Mouse (Mus musculus): ENCODE measurements around the gene Adamts15. TPM values are rescaled to one million over a fixed set of nuclear protein-coding genes. Genes with fewer than 3 reads are reported as not detected.

Gene Adamts15
- polyA plus RNA-seq, 1 experiment from 2014 or later = 3.0 TPM

DNA sequence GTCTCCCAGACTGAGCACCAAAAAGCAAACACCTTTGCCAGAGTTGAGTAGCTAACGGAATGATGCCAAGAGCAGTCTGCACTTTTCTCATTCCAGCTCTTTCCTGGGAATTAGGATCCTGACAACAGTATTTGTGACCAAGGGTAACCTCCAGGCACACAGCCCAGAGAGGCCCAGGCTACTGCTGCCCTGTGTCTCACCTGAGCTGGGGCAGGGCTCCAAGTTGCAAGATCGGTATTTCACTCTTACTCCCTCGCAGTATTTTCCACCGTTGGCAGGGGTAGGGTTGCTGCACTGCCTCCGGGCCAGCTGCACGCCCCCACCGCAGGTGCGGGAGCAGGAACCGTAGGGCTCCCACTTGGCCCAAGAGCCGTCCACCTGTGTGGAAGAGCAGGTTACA is 16.4 kb downstream of the Adamts15 start:
- Histone ChIP-seq H3K4me2 (no peak overlapping the region), H3K4me1 (replicated peaks; ENCODE audit: control insufficient read depth, insufficient read depth, low read length) (no peaks in the 10 kb centered on the region), H3K4me3 (ENCODE audit: low read depth, low read length) (no peak overlapping the region), H3K9me3 (ENCODE audit: control insufficient read depth, low read length) (no peaks in the 10 kb centered on the region), H3K36me3 (ENCODE audit: control insufficient read depth, insufficient read depth, low read length) (no peaks in the 10 kb centered on the region), H3K27me3 (replicated peaks; ENCODE audit: control insufficient read depth, insufficient read depth, low read length) (no peaks in the 10 kb centered on the region), H3K27ac (ENCODE audit: low read depth, low read length) (no peak overlapping the region), H3K9ac (ENCODE audit: low read depth, low read length) (no peak overlapping the region)
- no peak for DNase-seq (ENCODE audit: low spot score)
- no peak for ATAC-seq (replicated peaks; ENCODE audit: low FRiP score)
- WGBS = 82% methylated on average over 10 of the region's 10 CpGs

DNA sequence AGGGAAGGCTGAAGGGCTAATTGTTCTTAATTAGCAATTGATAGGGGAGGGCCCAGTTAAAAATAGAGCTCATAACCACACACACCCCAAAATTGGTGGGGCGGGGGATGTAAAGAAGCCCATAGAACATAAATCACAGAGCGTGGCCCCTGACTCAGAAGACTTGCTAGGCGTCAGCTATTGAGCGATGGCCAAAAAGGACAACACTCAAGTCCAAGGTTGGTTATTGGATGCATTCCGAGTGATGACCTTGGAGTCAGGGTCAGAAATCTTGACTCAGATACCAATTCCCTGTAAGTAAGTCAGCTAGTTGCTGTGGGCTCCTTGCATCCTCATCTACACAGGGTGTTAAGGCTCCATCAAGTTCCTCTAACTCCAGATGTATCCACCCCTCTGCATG is 19.0 kb downstream of the Adamts15 start:
- H3K4me2 ChIP-seq = no peak overlapping the region
- no peaks in the 10 kb centered on the region for H3K9me3 ChIP-seq (ENCODE audit: control insufficient read depth, low read length)
- no peak overlapping the region for H3K27ac ChIP-seq (ENCODE audit: low read depth, low read length)
- DNase-seq (ENCODE audit: low spot score) = no peak
- ATAC-seq (replicated peaks; ENCODE audit: low FRiP score) = no peak
- no peaks in the 10 kb centered on the region for H3K27me3 ChIP-seq (replicated peaks; ENCODE audit: control insufficient read depth, insufficient read depth, low read length)
- no peak overlapping the region for H3K4me3 ChIP-seq (ENCODE audit: low read depth, low read length)
- no peak overlapping the region for H3K9ac ChIP-seq (ENCODE audit: low read depth, low read length)
- WGBS = 93% methylated on average over 5 of the region's 5 CpGs
- no peaks in the 10 kb centered on the region for H3K36me3 ChIP-seq (ENCODE audit: control insufficient read depth, insufficient read depth, low read length)
- H3K4me1 ChIP-seq (replicated peaks; ENCODE audit: control insufficient read depth, insufficient read depth, low read length) = no peaks in the 10 kb centered on the region

DNA sequence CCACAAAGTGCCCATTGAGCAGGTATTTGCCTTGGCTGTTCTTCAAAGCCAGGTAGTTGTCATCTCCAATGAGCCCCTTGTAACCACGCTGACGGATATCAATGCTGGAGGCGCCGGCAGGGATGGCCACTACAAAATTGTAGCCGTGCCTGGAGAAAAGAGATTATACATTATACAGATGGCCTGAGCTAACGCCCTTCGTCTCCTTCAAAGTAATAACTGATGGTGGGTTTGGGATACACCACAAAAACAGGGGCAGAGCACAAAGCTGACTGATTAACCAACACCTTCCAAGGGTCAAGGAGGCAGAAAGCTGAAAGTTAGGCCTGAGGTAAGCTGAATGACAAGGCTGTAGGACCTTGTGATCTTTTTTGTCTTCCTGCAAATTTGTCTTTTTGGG is 19.6 kb downstream of the Adamts15 start:
- Histone ChIP-seq H3K27me3 (replicated peaks; ENCODE audit: control insufficient read depth, insufficient read depth, low read length) (no peaks in the 10 kb centered on the region), H3K36me3 (ENCODE audit: control insufficient read depth, insufficient read depth, low read length) (no peaks in the 10 kb centered on the region), H3K4me2 (no peak overlapping the region), H3K9ac (ENCODE audit: low read depth, low read length) (no peak overlapping the region), H3K4me1 (replicated peaks; ENCODE audit: control insufficient read depth, insufficient read depth, low read length) (no peaks in the 10 kb centered on the region), H3K4me3 (ENCODE audit: low read depth, low read length) (no peak overlapping the region), H3K27ac (ENCODE audit: low read depth, low read length) (no peak overlapping the region), H3K9me3 (ENCODE audit: control insufficient read depth, low read length) (no peaks in the 10 kb centered on the region)
- ATAC-seq (replicated peaks; ENCODE audit: low FRiP score) (no peak), DNase-seq (ENCODE audit: low spot score) (no peak)
- WGBS = 86% methylated on average over 7 of the region's 7 CpGs

DNA sequence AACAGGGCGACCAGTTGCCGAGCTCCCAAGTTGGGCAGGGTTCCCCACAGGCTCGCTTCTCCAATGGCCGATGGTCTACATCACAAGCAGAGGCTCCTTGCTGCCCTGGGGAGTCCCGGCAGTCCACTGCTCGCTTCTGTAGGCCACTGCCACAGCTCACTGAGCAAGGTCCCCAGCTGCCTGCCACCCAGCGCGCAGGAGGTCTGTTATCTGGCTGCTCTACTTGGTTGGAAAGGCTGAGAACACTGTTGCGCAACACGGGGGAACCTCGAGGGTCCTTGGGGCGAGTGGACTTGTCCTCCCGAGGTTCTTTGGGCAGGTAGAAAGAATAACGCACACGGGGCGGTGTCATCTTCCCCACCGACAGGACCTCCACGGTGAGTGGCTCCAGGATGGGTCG is 20.1 kb downstream of the Adamts15 start:
- no peaks in the 10 kb centered on the region for H3K36me3 ChIP-seq (ENCODE audit: control insufficient read depth, insufficient read depth, low read length)
- H3K4me2 ChIP-seq = no peak overlapping the region
- 89% methylated on average over 19 of the region's 19 CpGs for whole genome bisulfite sequencing
- no peaks in the 10 kb centered on the region for H3K4me1 ChIP-seq (replicated peaks; ENCODE audit: control insufficient read depth, insufficient read depth, low read length)
- no peaks in the 10 kb centered on the region for H3K9me3 ChIP-seq (ENCODE audit: control insufficient read depth, low read length)
- DNase-seq (ENCODE audit: low spot score) = no peak
- H3K27me3 ChIP-seq (replicated peaks; ENCODE audit: control insufficient read depth, insufficient read depth, low read length) = no peaks in the 10 kb centered on the region
- ATAC-seq (replicated peaks; ENCODE audit: low FRiP score) = no peak
- no peak overlapping the region for H3K4me3 ChIP-seq (ENCODE audit: low read depth, low read length)
- H3K9ac ChIP-seq (ENCODE audit: low read depth, low read length) = no peak overlapping the region
- no peak overlapping the region for H3K27ac ChIP-seq (ENCODE audit: low read depth, low read length)

DNA sequence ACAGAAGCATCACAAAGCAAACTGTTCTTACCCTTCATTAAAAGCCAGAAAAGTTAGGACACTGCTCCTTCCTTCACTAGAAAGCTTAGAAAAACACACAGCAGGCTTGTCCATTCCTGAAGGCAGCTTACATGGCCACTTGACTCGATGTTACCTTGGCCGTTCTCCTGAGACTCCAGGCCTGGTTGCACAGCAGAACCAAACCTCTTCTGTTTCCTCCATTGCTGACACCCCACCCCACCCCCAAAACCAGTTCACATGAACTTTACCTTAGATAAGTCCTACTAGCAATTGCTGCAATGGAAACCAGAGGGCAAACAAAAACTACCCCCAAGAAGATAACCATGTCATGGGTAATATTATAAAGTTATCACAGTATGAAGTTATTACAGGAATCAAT is 25.1 kb downstream of the Adamts15 start:
- Histone ChIP-seq H3K4me1 (replicated peaks; ENCODE audit: control insufficient read depth, insufficient read depth, low read length) (no peaks in the 10 kb centered on the region), H3K27ac (ENCODE audit: low read depth, low read length) (no peak overlapping the region), H3K27me3 (replicated peaks; ENCODE audit: control insufficient read depth, insufficient read depth, low read length) (no peaks in the 10 kb centered on the region), H3K4me2 (no peak overlapping the region), H3K4me3 (ENCODE audit: low read depth, low read length) (no peak overlapping the region), H3K9me3 (ENCODE audit: control insufficient read depth, low read length) (no peaks in the 10 kb centered on the region), H3K36me3 (ENCODE audit: control insufficient read depth, insufficient read depth, low read length) (no peaks in the 10 kb centered on the region), H3K9ac (ENCODE audit: low read depth, low read length) (no peak overlapping the region)
- 82% methylated on average over 2 of the region's 2 CpGs for WGBS
- ATAC-seq (replicated peaks; ENCODE audit: low FRiP score) (no peak), DNase-seq (ENCODE audit: low spot score) (no peak)

DNA sequence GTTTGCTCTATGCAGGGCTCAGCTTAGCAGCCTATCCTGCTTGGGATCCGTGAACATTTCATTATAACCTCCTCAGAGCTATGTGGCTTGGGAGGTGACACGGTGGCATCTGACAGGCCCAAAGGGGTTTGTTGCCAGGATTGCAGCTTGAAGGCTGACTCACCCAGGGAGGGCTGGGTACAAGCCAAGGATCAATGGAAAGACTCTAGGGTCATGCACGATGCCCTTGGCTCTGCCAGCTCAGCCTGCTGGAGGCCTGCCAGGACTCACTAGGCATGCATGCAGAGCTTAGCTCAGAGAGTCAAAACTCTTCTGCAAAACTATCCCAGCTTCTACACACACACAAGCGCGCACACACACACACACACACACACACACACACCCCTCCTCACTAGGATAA is 25.5 kb downstream of the Adamts15 start:
- no peak overlapping the region for H3K4me2 ChIP-seq
- no peaks in the 10 kb centered on the region for H3K4me1 ChIP-seq (replicated peaks; ENCODE audit: control insufficient read depth, insufficient read depth, low read length)
- H3K9me3 ChIP-seq (ENCODE audit: control insufficient read depth, low read length) = no peaks in the 10 kb centered on the region
- DNase-seq (ENCODE audit: low spot score) (no peak), ATAC-seq (replicated peaks; ENCODE audit: low FRiP score) (no peak)
- H3K36me3 ChIP-seq (ENCODE audit: control insufficient read depth, insufficient read depth, low read length) = no peaks in the 10 kb centered on the region
- H3K27me3 ChIP-seq (replicated peaks; ENCODE audit: control insufficient read depth, insufficient read depth, low read length) = no peaks in the 10 kb centered on the region
- no peak overlapping the region for H3K9ac ChIP-seq (ENCODE audit: low read depth, low read length)
- H3K27ac ChIP-seq (ENCODE audit: low read depth, low read length) = no peak overlapping the region
- WGBS = 84% methylated on average over 5 of the region's 5 CpGs
- no peak overlapping the region for H3K4me3 ChIP-seq (ENCODE audit: low read depth, low read length)

DNA sequence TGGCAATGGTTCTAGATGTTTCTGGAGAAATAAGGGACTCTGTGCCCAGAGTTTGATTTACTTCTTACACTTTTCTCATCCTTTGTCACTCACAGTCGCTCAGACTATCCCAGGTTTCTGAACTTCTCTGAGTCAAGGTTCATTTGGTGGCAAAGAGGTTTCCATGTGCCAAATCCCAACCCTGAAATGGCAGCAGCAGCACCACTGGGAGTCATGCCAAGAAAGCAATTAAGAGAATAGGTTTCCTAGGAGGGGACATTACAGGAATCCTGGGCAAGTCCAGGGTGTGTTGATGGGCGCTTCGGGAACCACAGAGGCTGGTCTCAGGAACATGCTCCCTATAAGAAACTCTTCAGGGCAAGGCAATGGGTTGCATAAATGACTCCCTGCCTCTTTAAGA is 26.6 kb downstream of the Adamts15 start:
- H3K27ac ChIP-seq (ENCODE audit: low read depth, low read length) = no peak overlapping the region
- no peaks in the 10 kb centered on the region for H3K9me3 ChIP-seq (ENCODE audit: control insufficient read depth, low read length)
- DNase-seq (ENCODE audit: low spot score) (no peak), ATAC-seq (replicated peaks; ENCODE audit: low FRiP score) (no peak)
- WGBS = 86% methylated on average over 3 of the region's 3 CpGs
- no peak overlapping the region for H3K4me3 ChIP-seq (ENCODE audit: low read depth, low read length)
- no peaks in the 10 kb centered on the region for H3K27me3 ChIP-seq (replicated peaks; ENCODE audit: control insufficient read depth, insufficient read depth, low read length)
- H3K4me1 ChIP-seq (replicated peaks; ENCODE audit: control insufficient read depth, insufficient read depth, low read length) = no peaks in the 10 kb centered on the region
- H3K9ac ChIP-seq (ENCODE audit: low read depth, low read length) = no peak overlapping the region
- no peak overlapping the region for H3K4me2 ChIP-seq
- H3K36me3 ChIP-seq (ENCODE audit: control insufficient read depth, insufficient read depth, low read length) = no peaks in the 10 kb centered on the region

DNA sequence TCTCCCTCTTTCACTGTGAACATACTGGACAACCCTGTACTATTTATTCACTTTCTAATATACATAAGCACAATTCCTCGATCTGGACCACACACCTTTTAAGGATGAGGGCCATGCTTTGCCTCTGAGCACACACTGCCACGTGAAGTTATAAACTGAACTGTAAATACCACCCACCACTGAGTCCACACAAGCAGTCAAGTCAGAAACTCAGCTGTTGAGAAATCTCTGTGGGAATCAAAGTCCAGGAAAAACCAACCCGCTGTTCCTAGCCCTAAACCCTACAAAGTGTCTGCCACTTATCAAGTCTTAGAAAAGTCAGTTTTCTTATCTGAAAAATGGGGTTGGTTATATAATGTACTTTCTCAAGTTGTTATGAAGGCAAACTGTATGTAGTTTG is 36.0 kb downstream of the Adamts15 start:
- 75% methylated on average over 3 of the region's 3 CpGs for WGBS

DNA sequence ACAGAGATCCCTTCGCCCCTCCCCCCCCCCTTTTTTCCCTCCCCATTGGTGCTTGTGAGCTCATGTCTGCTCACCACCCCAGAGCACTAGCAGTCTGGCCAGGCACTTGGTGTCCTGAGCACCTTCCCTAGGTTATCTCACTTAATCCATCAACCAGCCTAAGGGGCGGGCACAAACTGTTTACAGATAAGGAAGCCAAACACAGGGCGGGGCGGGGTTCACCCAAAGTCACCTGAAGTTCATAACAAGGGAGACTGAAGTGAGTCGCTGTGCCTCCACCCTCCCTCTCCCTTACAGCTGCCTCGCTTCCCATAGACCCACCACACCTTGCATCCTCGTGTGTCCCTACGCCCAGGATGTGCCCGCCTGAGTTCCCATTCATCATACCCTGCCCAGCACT is 41.7 kb downstream of the Adamts15 start:
- Histone ChIP-seq H3K9me3 (ENCODE audit: control insufficient read depth, low read length) (no peaks in the 10 kb centered on the region), H3K27ac (ENCODE audit: low read depth, low read length) (no peak overlapping the region), H3K9ac (ENCODE audit: low read depth, low read length) (no peak overlapping the region), H3K27me3 (replicated peaks; ENCODE audit: control insufficient read depth, insufficient read depth, low read length) (no peaks in the 10 kb centered on the region), H3K4me1 (replicated peaks; ENCODE audit: control insufficient read depth, insufficient read depth, low read length) (no peaks in the 10 kb centered on the region), H3K36me3 (ENCODE audit: control insufficient read depth, insufficient read depth, low read length) (no peaks in the 10 kb centered on the region), H3K4me2 (no peak overlapping the region), H3K4me3 (ENCODE audit: low read depth, low read length) (no peak overlapping the region)
- DNase-seq (ENCODE audit: low spot score) = no peak
- no peak for ATAC-seq (replicated peaks; ENCODE audit: low FRiP score)
- WGBS = 58% methylated on average over 9 of the region's 9 CpGs

More for the DNA sequence above, 36.0 kb downstream of the Adamts15 start:
- ATAC-seq (replicated peaks; ENCODE audit: low FRiP score) (no peak), DNase-seq (ENCODE audit: low spot score) (no peak)
- no peaks in the 10 kb centered on the region for H3K27me3 ChIP-seq (replicated peaks; ENCODE audit: control insufficient read depth, insufficient read depth, low read length)
- H3K9ac ChIP-seq (ENCODE audit: low read depth, low read length) = no peak overlapping the region
- H3K4me1 ChIP-seq (replicated peaks; ENCODE audit: control insufficient read depth, insufficient read depth, low read length) = no peaks in the 10 kb centered on the region
- H3K36me3 ChIP-seq (ENCODE audit: control insufficient read depth, insufficient read depth, low read length) = no peaks in the 10 kb centered on the region
- H3K4me3 ChIP-seq (ENCODE audit: low read depth, low read length) = no peak overlapping the region
- no peak overlapping the region for H3K27ac ChIP-seq (ENCODE audit: low read depth, low read length)
- no peaks in the 10 kb centered on the region for H3K9me3 ChIP-seq (ENCODE audit: control insufficient read depth, low read length)
- no peak overlapping the region for H3K4me2 ChIP-seq
